Comparison of ENCODE assay signal across 10 mouse cellular contexts in genomic region chr6:72619734-72620532, GRCm38 (mm10). TPM values are rescaled to one million over a fixed set of nuclear protein-coding genes. Genes with fewer than 3 reads are reported as not detected.
A peak's percentile ranks its signal among the peaks of the same experiment; 100 is the strongest.
DNase-seq lines count a peak whose midpoint lies in the region; ATAC-seq and TF ChIP-seq lines count a peak whose summit lies in the region.
"Had no signal": no experiment of that assay in that cellular context is flagged by ENCODE, and none has a peak within 500 bp of the region (broad histone marks: within the 10 kb centered on the region; RNA-seq: fewer than 3 reads in every experiment).

No protein-coding gene starts in this region.

- H3K4me3 ChIP-seq in lung, adult 2 months (replicated peaks; ENCODE audit: extremely low read depth, low read depth, low read length) = no peak overlapping the region
- H3K4me3 ChIP-seq in kidney, embryonic 16.5 days (ENCODE audit: low read length) = peak overlapping the region; percentile 17; the same call in 1 of the 2 replicates
- peak overlapping the region; percentile 3; the same call in 1 of the 2 replicates for H3K4me3 ChIP-seq in liver, embryonic 16.5 days (ENCODE audit: low read depth, low read length)
- no peak overlapping the region for H3K4me3 ChIP-seq in stomach, postnatal 0 days (ENCODE audit: low read depth, low read length)
- H3K4me3 ChIP-seq in forebrain, embryonic 16.5 days (replicated peaks; ENCODE audit: low read length) = no peak overlapping the region
- H3K4me3 ChIP-seq: hindbrain, embryonic 13.5 days had no signal

- TF ChIP-seq CTCF in lung, adult 2 months (IDR thresholded peaks at IDR 0.05; ENCODE audit: insufficient read depth, low read length) = no peak
- TF ChIP-seq CTCF in stomach, postnatal 0 days (IDR thresholded peaks at IDR 0.05; ENCODE audit: low read depth) = no peak

- peak overlapping the region; percentile 13 for H3K9ac ChIP-seq in kidney, embryonic 16.5 days (replicated peaks; ENCODE audit: low read length)
- H3K9ac ChIP-seq in liver, embryonic 16.5 days (ENCODE audit: low read depth, low read length) = no peak overlapping the region
- H3K9ac ChIP-seq in stomach, postnatal 0 days (ENCODE audit: low read length) = no peak overlapping the region
- H3K9ac ChIP-seq in forebrain, embryonic 16.5 days (replicated peaks; ENCODE audit: low read depth, low read length) = no peak overlapping the region
- H3K9ac ChIP-seq: hindbrain, embryonic 13.5 days had no signal

- no peak for TF ChIP-seq EP300 in stomach, postnatal 0 days (optimal IDR thresholded peaks at IDR 0.05)

- DNase-seq in lung, adult 18-20 months = peak; percentile 47 to 73
- DNase-seq in lung, adult 2 months = no peak
- DNase-seq in stomach, postnatal 0 days (ENCODE audit: low spot score) = peak; percentile 69
- no peak for DNase-seq in layer of hippocampus, adult 9-10 months (ENCODE audit: low spot score)
- DNase-seq: cerebellum, adult 8-10 months; gastrocnemius, postnatal 14 days had no signal

- H3K27ac ChIP-seq in kidney, embryonic 16.5 days (ENCODE audit: low read length) = peak overlapping the region; percentile 81
- H3K27ac ChIP-seq in liver, embryonic 16.5 days (ENCODE audit: low read length) = peak overlapping the region; percentile 71
- H3K27ac ChIP-seq in stomach, postnatal 0 days (replicated peaks) = peak overlapping the region; percentile 77
- H3K27ac ChIP-seq in forebrain, embryonic 16.5 days (ENCODE audit: low read length) = no peak overlapping the region
- H3K27ac ChIP-seq: hindbrain, embryonic 13.5 days had no signal

- ATAC-seq in kidney, embryonic 16.5 days (ENCODE audit: low FRiP score, low TSS enrichment) = no peak
- ATAC-seq in liver, embryonic 16.5 days (ENCODE audit: low read depth) = no peak
- peak; percentile 77 for ATAC-seq in stomach, postnatal 0 days (ENCODE audit: low FRiP score, low TSS enrichment)
- ATAC-seq in forebrain, embryonic 16.5 days = no peak

- H3K36me3 ChIP-seq in kidney, embryonic 16.5 days (ENCODE audit: insufficient read depth, low read length) = no peaks in the 10 kb centered on the region
- no peaks in the 10 kb centered on the region for H3K36me3 ChIP-seq in liver, embryonic 16.5 days (ENCODE audit: control insufficient read depth, insufficient read depth)
- no peaks in the 10 kb centered on the region for H3K36me3 ChIP-seq in stomach, postnatal 0 days (ENCODE audit: control insufficient read depth, insufficient read depth, low read length)
- no peaks in the 10 kb centered on the region for H3K36me3 ChIP-seq in forebrain, embryonic 16.5 days (ENCODE audit: control insufficient read depth, insufficient read depth)
- H3K36me3 ChIP-seq: hindbrain, embryonic 13.5 days had no signal

- H3K9me3 ChIP-seq in kidney, embryonic 16.5 days (ENCODE audit: low read length) = no peaks in the 10 kb centered on the region
- H3K9me3 ChIP-seq in liver, embryonic 16.5 days (replicated peaks; ENCODE audit: control insufficient read depth, low read length) = no peaks in the 10 kb centered on the region
- H3K9me3 ChIP-seq in stomach, postnatal 0 days (ENCODE audit: control insufficient read depth, low read length) = no peaks in the 10 kb centered on the region
- H3K9me3 ChIP-seq in forebrain, embryonic 16.5 days (ENCODE audit: control insufficient read depth, low read length) = no peaks in the 10 kb centered on the region
- H3K9me3 ChIP-seq: hindbrain, embryonic 13.5 days had no signal

- H3K27me3 ChIP-seq in kidney, embryonic 16.5 days (ENCODE audit: insufficient read depth, low read length) = no peaks in the 10 kb centered on the region
- H3K27me3 ChIP-seq in liver, embryonic 16.5 days (ENCODE audit: control insufficient read depth, insufficient read depth, low read depth, low read length) = no peaks in the 10 kb centered on the region
- H3K27me3 ChIP-seq in stomach, postnatal 0 days (ENCODE audit: control insufficient read depth, insufficient read depth, low read length) = no peaks in the 10 kb centered on the region
- H3K27me3 ChIP-seq in forebrain, embryonic 16.5 days (replicated peaks; ENCODE audit: control insufficient read depth, insufficient read depth, low read length) = no peaks in the 10 kb centered on the region
- H3K27me3 ChIP-seq: hindbrain, embryonic 13.5 days had no signal

- 16% methylated on average over 12 of the region's 12 CpGs for WGBS in lung, adult 2 months
- 13% methylated on average over 12 of the region's 12 CpGs for WGBS in kidney, embryonic 16.5 days
- 14% methylated on average over 12 of the region's 12 CpGs for WGBS in liver, embryonic 16.5 days (ENCODE audit: insufficient replicate concordance)
- 23% methylated on average over 12 of the region's 12 CpGs for WGBS in stomach, postnatal 0 days
- WGBS in forebrain, embryonic 16.5 days = 67% methylated on average over 12 of the region's 12 CpGs

- H3K4me1 ChIP-seq in lung, adult 2 months (ENCODE audit: control insufficient read depth, insufficient read depth, low read length) = peaks cover 2% of the 10 kb centered on the region; the same call in 1 of the 2 replicates
- H3K4me1 ChIP-seq in kidney, embryonic 16.5 days (ENCODE audit: insufficient read depth, low read length) = peaks cover 29% of the 10 kb centered on the region
- peaks cover 21% of the 10 kb centered on the region for H3K4me1 ChIP-seq in liver, embryonic 16.5 days (ENCODE audit: control insufficient read depth, low read depth, low read length)
- H3K4me1 ChIP-seq in stomach, postnatal 0 days (replicated peaks; ENCODE audit: control insufficient read depth, insufficient read depth) = peaks cover 13% of the 10 kb centered on the region
- H3K4me1 ChIP-seq in forebrain, embryonic 16.5 days (replicated peaks; ENCODE audit: control insufficient read depth, insufficient read depth, low read length) = peaks cover 18% of the 10 kb centered on the region

- peak overlapping the region; percentile 46 for H3K4me2 ChIP-seq in kidney, embryonic 16.5 days (replicated peaks; ENCODE audit: low read depth, low read length)
- H3K4me2 ChIP-seq in liver, embryonic 16.5 days (ENCODE audit: low read depth, low read length) = peak overlapping the region; percentile 31
- H3K4me2 ChIP-seq in stomach, postnatal 0 days (replicated peaks; ENCODE audit: low read depth) = no peak overlapping the region; the same call in 1 of the 2 replicates
- no peak overlapping the region for H3K4me2 ChIP-seq in forebrain, embryonic 16.5 days (ENCODE audit: low read length)
- H3K4me2 ChIP-seq: hindbrain, embryonic 13.5 days had no signal

- TF ChIP-seq POLR2A in lung, adult 2 months (IDR thresholded peaks at IDR 0.05; ENCODE audit: borderline replicate concordance, extremely low read depth, low read depth, low read length) = no peak

RNA-seq across cellular contexts. Expression of gene Tgoln1, which starts 3.1 kb away (rescaled TPM):
- polyA plus RNA-seq in lung, adult 2 months (2012; rRNA removed) = 60.0 and 72.4 TPM in 2 replicates
- polyA plus RNA-seq in kidney, embryonic 16.5 days (2015; fragmentation: Nextera tagmentation; extraction: Ambion mirVana) = 43.3 and 46.3 TPM in 2 replicates
- polyA plus RNA-seq in liver, embryonic 16.5 days (2015; fragmentation: Nextera tagmentation; extraction: Ambion mirVana) = 15.5 and 16.8 TPM in 2 replicates
- polyA plus RNA-seq in stomach, postnatal 0 days (2015; fragmentation: Nextera tagmentation; extraction: Ambion mirVana) = 37.2 and 37.7 TPM in 2 replicates
- 34.6 and 38.0 TPM in 2 replicates for polyA plus RNA-seq in forebrain, embryonic 16.5 days (2015; fragmentation: Nextera tagmentation; extraction: Ambion mirVana)

RNA-seq across cellular contexts. Expression of gene Retsat, which starts 21.7 kb away (rescaled TPM):
- polyA plus RNA-seq in lung, adult 2 months (2012; rRNA removed) = 27.7 and 38.8 TPM in 2 replicates
- 33.8 and 36.0 TPM in 2 replicates for polyA plus RNA-seq in kidney, embryonic 16.5 days (2015; fragmentation: Nextera tagmentation; extraction: Ambion mirVana)
- 17.6 and 21.5 TPM in 2 replicates for polyA plus RNA-seq in liver, embryonic 16.5 days (2015; fragmentation: Nextera tagmentation; extraction: Ambion mirVana)
- polyA plus RNA-seq in stomach, postnatal 0 days (2015; fragmentation: Nextera tagmentation; extraction: Ambion mirVana) = 54.1 TPM in 2 replicates
- polyA plus RNA-seq in forebrain, embryonic 16.5 days (2015; fragmentation: Nextera tagmentation; extraction: Ambion mirVana) = 4.1 and 5.0 TPM in 2 replicates

RNA-seq across cellular contexts. Expression of gene Elmod3, which starts 21.7 kb away (rescaled TPM):
- 17.6 and 24.2 TPM in 2 replicates for polyA plus RNA-seq in lung, adult 2 months (2012; rRNA removed)
- 18.9 and 19.5 TPM in 2 replicates for polyA plus RNA-seq in kidney, embryonic 16.5 days (2015; fragmentation: Nextera tagmentation; extraction: Ambion mirVana)
- polyA plus RNA-seq in liver, embryonic 16.5 days (2015; fragmentation: Nextera tagmentation; extraction: Ambion mirVana) = 4.5 and 4.7 TPM in 2 replicates
- polyA plus RNA-seq in stomach, postnatal 0 days (2015; fragmentation: Nextera tagmentation; extraction: Ambion mirVana) = 13.3 and 15.8 TPM in 2 replicates
- polyA plus RNA-seq in forebrain, embryonic 16.5 days (2015; fragmentation: Nextera tagmentation; extraction: Ambion mirVana) = 16.9 and 17.0 TPM in 2 replicates

Comparison
In these comparisons a context has a peak if more than half of its experiments do, and no peak if none do; other contexts are left out.
1. DNase-seq: peak in lung, adult 18-20 months (2 of 2) and stomach, postnatal 0 days (single experiment); none in lung, adult 2 months (single experiment) and layer of hippocampus, adult 9-10 months (single experiment).
2. H3K4me3 ChIP-seq: peak in kidney, embryonic 16.5 days (single experiment) and liver, embryonic 16.5 days (single experiment); none in lung, adult 2 months (single experiment), stomach, postnatal 0 days (single experiment) and forebrain, embryonic 16.5 days (single experiment).
3. H3K4me2 ChIP-seq: peak in kidney, embryonic 16.5 days (single experiment) and liver, embryonic 16.5 days (single experiment); none in stomach, postnatal 0 days (single experiment) and forebrain, embryonic 16.5 days (single experiment).